11 mouse cellular contexts compared by ENCODE assay signal in the genomic region with DNA sequence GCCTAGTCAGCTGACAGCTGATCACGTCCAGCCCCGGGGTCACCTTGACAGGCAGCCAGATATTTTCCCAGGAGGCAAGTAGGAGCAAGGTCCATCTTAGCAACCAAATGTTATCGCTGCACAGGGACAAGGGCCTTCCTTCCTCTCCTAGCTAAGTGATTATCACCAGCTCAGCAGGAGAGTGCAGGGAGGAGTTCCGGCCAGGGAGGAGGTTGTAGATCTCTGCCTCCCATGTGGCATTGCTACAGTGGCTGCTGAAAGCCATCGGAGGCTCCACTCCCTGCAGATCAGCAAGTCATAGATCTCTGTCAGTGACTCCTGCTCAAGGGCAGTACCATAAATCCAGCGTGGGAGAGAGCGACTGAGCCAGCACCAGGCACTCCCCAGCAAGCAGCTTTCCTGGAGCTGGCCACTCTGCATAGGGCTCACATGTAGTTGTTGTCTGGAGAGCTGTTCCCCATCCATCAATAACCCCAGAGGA. TPM values are rescaled to one million over a fixed set of nuclear protein-coding genes. Genes with fewer than 3 reads are reported as not detected.
A peak's percentile ranks its signal among the peaks of the same experiment; 100 is the strongest.
DNase-seq lines count a peak whose midpoint lies in the region; ATAC-seq and TF ChIP-seq lines count a peak whose summit lies in the region.
"Had no signal": no experiment of that assay in that cellular context is flagged by ENCODE, and none has a peak within 500 bp of the region (broad histone marks: within the 10 kb centered on the region; RNA-seq: fewer than 3 reads in every experiment).

No protein-coding gene starts in this region.

- no peaks in the 10 kb centered on the region for H3K36me3 ChIP-seq in heart, embryonic 11.5 days (ENCODE audit: control insufficient read depth, insufficient read depth, low read length)
- no peaks in the 10 kb centered on the region for H3K36me3 ChIP-seq in forebrain, postnatal 0 days (ENCODE audit: insufficient read depth)
- H3K36me3 ChIP-seq: forebrain, embryonic 10.5 days; limb, embryonic 15.5 days had no signal

- H3K27me3 ChIP-seq in heart, embryonic 11.5 days (ENCODE audit: control insufficient read depth, insufficient read depth, low read length) = no peaks in the 10 kb centered on the region
- H3K27me3 ChIP-seq in forebrain, postnatal 0 days (ENCODE audit: insufficient read depth, low read length) = no peaks in the 10 kb centered on the region

- no peak for TF ChIP-seq CTCF in forebrain, postnatal 0 days (IDR thresholded peaks at IDR 0.05; ENCODE audit: low read depth)

- H3K27ac ChIP-seq in heart, embryonic 11.5 days (ENCODE audit: low read depth, low read length) = peak overlapping the region; percentile 67
- no peak overlapping the region for H3K27ac ChIP-seq in forebrain, postnatal 0 days (ENCODE audit: low read depth, low read length)
- H3K27ac ChIP-seq: forebrain, embryonic 10.5 days; limb, embryonic 15.5 days had no signal

- no peak overlapping the region for H3K9ac ChIP-seq in heart, embryonic 11.5 days (ENCODE audit: low read depth, low read length)
- no peak overlapping the region for H3K9ac ChIP-seq in forebrain, postnatal 0 days
- H3K9ac ChIP-seq: limb, embryonic 15.5 days had no signal

- peak overlapping the region; percentile 20; the same call in 1 of the 2 replicates for H3K4me2 ChIP-seq in heart, embryonic 11.5 days
- H3K4me2 ChIP-seq in forebrain, postnatal 0 days (ENCODE audit: low read depth) = no peak overlapping the region
- H3K4me2 ChIP-seq: limb, embryonic 15.5 days had no signal

- 0 out of 2 replicates have a peak, but pooled peaks cover 5% of the 10 kb centered on the region for H3K4me1 ChIP-seq in heart, embryonic 11.5 days (ENCODE audit: control insufficient read depth, insufficient read depth, low read length)
- no peaks in the 10 kb centered on the region for H3K4me1 ChIP-seq in forebrain, postnatal 0 days (ENCODE audit: insufficient read depth)

- H3K9me3 ChIP-seq in heart, embryonic 11.5 days (replicated peaks; ENCODE audit: control insufficient read depth, low read length) = no peaks in the 10 kb centered on the region
- no peaks in the 10 kb centered on the region for H3K9me3 ChIP-seq in forebrain, postnatal 0 days (ENCODE audit: low read length)
- H3K9me3 ChIP-seq: limb, embryonic 15.5 days had no signal

- 5% methylated on average over 7 of the region's 7 CpGs for WGBS in heart, embryonic 11.5 days (ENCODE audit: insufficient replicate concordance)
- WGBS in forebrain, postnatal 0 days = 39% methylated on average over 7 of the region's 7 CpGs

- peak; percentile 3 to 6 for DNase-seq in cerebellum, postnatal 25 days
- DNase-seq in cerebellum, adult 11-12 months = no peak
- peak; percentile 38 to 42 for DNase-seq in kidney, adult 8-10 months
- DNase-seq in neural tube, embryonic 10.5 days (ENCODE audit: extremely low spot score, low spot score) = peak; percentile 49
- no peak for DNase-seq in Muller cell, postnatal 12 days (ENCODE audit: inconsistent ontology term)
- DNase-seq in frontal cortex, postnatal 10 days (ENCODE audit: low spot score in 2 of 2) = no peak
- no peak for DNase-seq in forebrain, postnatal 0 days

- peak; percentile 63 for ATAC-seq in heart, embryonic 11.5 days (replicated peaks; ENCODE audit: insufficient number of reproducible peaks, low FRiP score, low TSS enrichment)
- ATAC-seq in forebrain, postnatal 0 days = no peak

- H3K4me3 ChIP-seq in heart, embryonic 11.5 days (ENCODE audit: low read depth, low read length) = no peak overlapping the region
- no peak overlapping the region for H3K4me3 ChIP-seq in forebrain, postnatal 0 days (ENCODE audit: low read depth, low read length)
- H3K4me3 ChIP-seq: forebrain, embryonic 10.5 days; limb, embryonic 15.5 days had no signal

RNA-seq across cellular contexts. Expression of a gene that starts 34.5 kb away (rescaled TPM):
- polyA plus RNA-seq in heart, embryonic 11.5 days (2014; fragmentation: Nextera tagmentation; extraction: Ambion mirVana) = not detected in 2 replicates
- not detected in 2 replicates for total RNA-seq in forebrain, postnatal 0 days (2014; rRNA removed)
- polyA plus RNA-seq in forebrain, postnatal 0 days (2015; fragmentation: Nextera tagmentation; extraction: Ambion mirVana) = 0.46 TPM in 1 of 2 replicates, not detected in the other
- polyA plus RNA-seq: forebrain, embryonic 10.5 days; limb, embryonic 15.5 days; stomach, embryonic 14.5 days had no signal

RNA-seq across cellular contexts. Expression of a gene that starts 48.7 kb away (rescaled TPM):
- polyA plus RNA-seq in heart, embryonic 11.5 days (2014; fragmentation: Nextera tagmentation; extraction: Ambion mirVana) = 0.11 and 0.29 TPM in 2 replicates
- total RNA-seq in forebrain, postnatal 0 days (2014; rRNA removed) = 14.1 and 18.5 TPM in 2 replicates
- polyA plus RNA-seq in forebrain, postnatal 0 days (2015; fragmentation: Nextera tagmentation; extraction: Ambion mirVana) = 1.5 and 2.2 TPM in 2 replicates

Comparison
In these comparisons a context has a peak if more than half of its experiments do, and no peak if none do; other contexts are left out.
1. DNase-seq: peak in cerebellum, postnatal 25 days (2 of 2), kidney, adult 8-10 months (2 of 2) and neural tube, embryonic 10.5 days (single experiment); none in cerebellum, adult 11-12 months (single experiment), Muller cell, postnatal 12 days (single experiment), frontal cortex, postnatal 10 days (0 of 2) and forebrain, postnatal 0 days (single experiment).